Mouse (Mus musculus) heart, adult 2 months (tissue): ENCODE measurements around the gene Arhgef28.

Experiments used
- EP300 ChIP-seq: fragments of 200-500 bp; IDR thresholded peaks from 2 replicates; pipeline ENCODE4 v1.6.1; 2011; ENCODE audit warnings: low read depth, low read length, control low read depth; ENCODE audit not compliant: insufficient read depth
- POLR2A ChIP-seq: fragments of 200-500 bp; IDR thresholded peaks from 2 replicates; pipeline ENCODE4 v1.6.1; 2011; ENCODE audit warnings: mild to moderate bottlenecking, low read depth, low read length, control low read depth; ENCODE audit not compliant: insufficient read depth

- TF ChIP-seq EP300 (no peak), POLR2A (no peak)
Observed at GRCm38 (mm10) chr13:98145310-98145709, 60.9 kb downstream of the Arhgef28 start.
